Mouse (Mus musculus): Measurements from ENCODE around the gene Fbxl3. TPM values are rescaled to one million over a fixed set of nuclear protein-coding genes. Genes with fewer than 3 reads are reported as not detected.

Gene Fbxl3
- polyA plus RNA-seq, 1 experiment from 2014 or later: 18.5 TPM

Other genes starting within 250 kb of the Fbxl3 start
- gene Kctd12, start 116.9 kb downstream of the Fbxl3 start, polyA plus RNA-seq (2015; fragmentation: Nextera tagmentation; extraction: Ambion mirVana): 13.0 and 14.6 TPM in 2 replicates
- not detected in 2 replicates for gene Acod1, start 52.6 kb downstream of the Fbxl3 start, polyA plus RNA-seq (2015; fragmentation: Nextera tagmentation; extraction: Ambion mirVana)
- gene Cln5, start 29.4 kb downstream of the Fbxl3 start, polyA plus RNA-seq (2015; fragmentation: Nextera tagmentation; extraction: Ambion mirVana): 12.1 and 13.8 TPM in 2 replicates
- gene Mycbp2, start 247.2 kb upstream of the Fbxl3 start, polyA plus RNA-seq (2015; fragmentation: Nextera tagmentation; extraction: Ambion mirVana): 54.3 and 60.0 TPM in 2 replicates

Measured in hindbrain, embryonic 16.5 days (tissue).